Mouse (Mus musculus) intestine, postnatal 0 days (tissue): ENCODE results near the gene Tpm1. TPM values are rescaled to one million over a fixed set of nuclear protein-coding genes. Genes with fewer than 3 reads are reported as not detected.

Source experiments
- ATAC-seq: fragments of 200-750 bp; cut with Nextera tagmentation; 2 replicates; pipeline ENCODE4 v1.8.0; 2017; ENCODE audit warnings: mild to moderate bottlenecking, moderate TSS enrichment, moderate library complexity
- H3K27ac ChIP-seq: fragments of 300-500 bp; sonication (generic); 2 replicates; pipeline ENCODE4 v1.5.1; 2014; ENCODE audit warnings: mild to moderate bottlenecking, low read depth, low read length, moderate library complexity
- H3K27me3 ChIP-seq: fragments of 300-500 bp; sonication (generic); replicated peaks from 2 replicates; pipeline ENCODE4 v1.6.1; 2014; ENCODE audit warnings: low read length, mixed read lengths; ENCODE audit not compliant: control insufficient read depth, insufficient read depth
- H3K36me3 ChIP-seq: fragments of 300-500 bp; sonication (generic); 2 replicates; pipeline ENCODE4 v1.6.1; 2014; ENCODE audit warnings: mild to moderate bottlenecking, moderate library complexity; ENCODE audit not compliant: control insufficient read depth, insufficient read depth
- H3K4me1 ChIP-seq: fragments of 300-500 bp; sonication (generic); replicated peaks from 2 replicates; pipeline ENCODE4 v1.6.1; 2014; ENCODE audit warnings: antibody characterized with exemption, low read length, mixed read lengths; ENCODE audit not compliant: control insufficient read depth, insufficient read depth
- H3K4me2 ChIP-seq: fragments of 300-500 bp; sonication (generic); replicated peaks from 2 replicates; pipeline ENCODE4 v1.6.1; 2014; ENCODE audit warnings: low read depth, mild to moderate bottlenecking, moderate library complexity
- H3K4me3 ChIP-seq: fragments of 300-500 bp; sonication (generic); 2 replicates; pipeline ENCODE4 v1.5.1; 2014; ENCODE audit warnings: low read depth, low read length
- H3K9ac ChIP-seq: fragments of 300-500 bp; sonication (generic); 2 replicates; pipeline ENCODE4 v1.6.1; 2014; ENCODE audit warnings: mild to moderate bottlenecking, low read depth, low read length
- H3K9me3 ChIP-seq: fragments of 300-500 bp; sonication (generic); 2 replicates; pipeline ENCODE4 v1.6.1; 2016; ENCODE audit warnings: mixed run types; ENCODE audit not compliant: control insufficient read depth
- CTCF ChIP-seq: sonication (generic); IDR thresholded peaks from 2 replicates; pipeline ENCODE4 v1.5.1; 2016; ENCODE audit warnings: low read depth, mild to moderate bottlenecking, control low read depth, antibody characterized with exemption, moderate library complexity
- WGBS: fragments of 180-500 bp; shearing (Covaris S2); extraction: QIAGEN DNeasy Blood & Tissue Kit; methylation state at CpG from one replicate; pipeline ENCODE4 v1.1.7; 2014; 5-methylcytosine and 5-hydroxymethylcytosine counted together
- polyA plus RNA-seq: library from polyadenylated mRNA; unstranded; fragments of >200 nt; fragmentation: Nextera tagmentation; extraction: Ambion mirVana; gene quantifications from 2 replicates; pipeline ENCODE4 v1.2.1, GENCODE M21; 2015

The Tpm1 gene
- polyA plus RNA-seq, 1 experiment from 2014 or later = 1,318 TPM

DNA sequence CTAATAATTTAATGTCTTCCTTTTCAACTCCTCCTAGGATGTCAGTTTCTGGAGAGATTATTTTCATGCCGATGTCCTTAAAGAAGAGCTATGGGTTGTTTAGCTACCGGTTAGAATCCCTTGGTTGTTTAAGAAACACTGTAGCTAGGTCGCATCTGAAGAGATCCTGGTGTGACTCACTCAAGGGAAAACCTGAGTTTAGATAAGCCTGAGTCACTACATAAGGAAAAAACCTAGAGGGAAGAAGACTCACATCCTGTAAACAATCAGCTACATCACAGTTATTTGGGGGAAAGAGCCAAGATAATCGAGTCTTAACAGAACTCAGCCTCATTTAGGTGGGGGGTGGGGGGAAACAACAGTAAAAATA is 3.9 kb downstream of the Tpm1 start:
- Histone ChIP-seq H3K27ac (no peak overlapping the region), H3K36me3 (no peaks in the 10 kb centered on the region), H3K27me3 (no peaks in the 10 kb centered on the region), H3K9ac (no peak overlapping the region), H3K4me2 (peak overlapping the region; percentile 96), H3K4me1 (0 out of 2 replicates have a peak, but pooled peaks cover 3% of the 10 kb centered on the region), H3K9me3 (no peaks in the 10 kb centered on the region), H3K4me3 (0 out of 2 replicates have a peak overlapping the region, but pooled peaks have one; percentile 6)
- 17% methylated on average over 4 of the region's 4 CpGs for WGBS
- ATAC-seq = no peak
- no peak for TF ChIP-seq CTCF

DNA sequence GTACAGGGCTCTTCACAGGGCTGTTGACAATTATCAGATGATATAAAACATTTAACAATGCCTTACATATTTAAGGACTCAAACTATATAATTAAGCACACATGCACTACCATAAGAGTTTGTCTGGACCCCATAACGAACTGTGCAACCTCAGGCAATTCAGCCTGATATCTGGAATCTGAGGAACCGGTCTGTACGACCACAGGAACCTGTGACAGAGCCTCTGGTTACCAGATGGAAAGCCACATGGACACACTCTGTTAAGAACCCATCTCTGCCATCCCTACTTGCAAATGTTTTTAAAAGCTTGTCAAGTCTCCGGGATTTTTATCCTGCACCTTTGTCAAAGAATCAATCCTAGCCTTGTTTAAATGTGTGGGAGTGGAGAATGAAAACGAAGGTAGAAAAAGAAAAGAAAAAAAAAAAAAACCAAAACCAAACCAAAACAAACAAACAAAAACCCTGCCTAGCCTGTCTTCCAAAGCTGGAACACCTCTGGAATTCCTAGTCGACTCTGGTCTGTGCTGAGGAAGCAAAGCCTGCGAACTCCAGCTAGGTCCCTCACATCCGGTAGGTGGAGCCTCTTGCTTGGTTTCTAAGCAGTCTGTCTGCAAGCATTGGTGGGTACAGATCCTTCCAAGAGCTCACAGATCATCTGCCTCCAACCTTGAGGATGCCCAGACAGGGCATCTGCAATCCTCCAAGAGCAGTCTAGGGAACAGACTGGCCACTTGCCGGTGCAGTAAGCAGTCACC is 4.5 kb downstream of the Tpm1 start:
- TF ChIP-seq CTCF = peak; percentile 83
- H3K27ac ChIP-seq = no peak overlapping the region
- H3K4me3 ChIP-seq = 0 out of 2 replicates have a peak overlapping the region, but pooled peaks have one; percentile 6
- H3K27me3 ChIP-seq = no peaks in the 10 kb centered on the region
- no peak overlapping the region for H3K9ac ChIP-seq
- H3K4me1 ChIP-seq = peaks cover 3% of the 10 kb centered on the region; the same call in 1 of the 2 replicates
- H3K4me2 ChIP-seq = peak overlapping the region; percentile 96; the same call in 1 of the 2 replicates
- WGBS = 27% methylated on average over 9 of the region's 9 CpGs
- ATAC-seq = no peak
- no peaks in the 10 kb centered on the region for H3K36me3 ChIP-seq
- H3K9me3 ChIP-seq = no peaks in the 10 kb centered on the region

DNA sequence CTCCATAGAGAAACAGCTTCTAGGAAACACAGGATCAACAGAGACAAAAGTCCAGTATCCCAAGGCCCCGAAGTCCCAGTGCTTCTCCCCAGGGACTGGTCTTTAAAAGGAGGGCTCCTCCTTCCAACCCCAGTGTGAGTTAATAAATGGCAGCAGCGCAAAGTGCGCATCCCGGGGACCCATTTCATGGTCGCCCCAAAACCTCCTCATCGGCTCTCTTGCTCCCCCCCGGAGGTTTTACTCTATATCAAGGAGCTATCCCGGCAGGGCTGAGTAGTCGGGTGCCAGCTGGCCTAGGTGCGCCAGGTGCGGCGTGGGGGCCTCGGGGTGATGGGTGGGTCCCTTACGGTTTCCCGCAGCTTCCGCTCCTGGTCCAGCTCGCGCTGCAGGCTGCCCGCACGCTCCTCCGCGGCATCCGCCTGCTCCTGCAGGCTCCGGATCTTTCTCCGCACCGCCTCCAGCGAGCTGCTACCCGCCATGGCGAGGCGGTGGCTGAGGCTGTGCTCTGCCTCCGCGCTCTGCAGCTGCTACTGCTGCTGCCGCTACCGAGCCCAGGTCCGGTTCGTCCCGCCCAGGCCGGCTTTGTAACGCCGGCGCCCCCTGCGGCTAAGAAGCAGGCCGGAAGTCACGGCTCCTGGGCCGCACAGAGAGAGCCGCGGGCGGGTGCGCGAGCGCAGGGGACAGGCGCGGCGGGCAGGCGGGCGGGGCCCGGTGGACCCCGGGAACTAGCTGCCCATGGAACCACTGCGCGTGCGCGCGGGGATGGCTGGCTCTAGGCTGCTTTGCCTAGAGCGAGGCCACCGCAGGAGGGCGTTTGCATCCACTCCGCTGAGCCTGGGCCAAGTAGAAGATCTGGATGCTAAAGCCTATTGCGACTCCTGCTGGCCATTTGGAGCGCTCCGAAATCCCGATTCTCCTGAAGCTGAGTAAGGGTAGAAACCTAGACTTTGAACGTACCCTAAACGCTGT is 5.7 kb downstream of the Tpm1 start:
- peak overlapping the region; percentile 91 for H3K27ac ChIP-seq
- under 1% methylated on average over 73 of the region's 73 CpGs for WGBS
- peak overlapping the region; percentile 96 for H3K4me2 ChIP-seq
- TF ChIP-seq CTCF = peak; percentile 95
- peak overlapping the region; percentile 75 for H3K9ac ChIP-seq
- no peaks in the 10 kb centered on the region for H3K27me3 ChIP-seq
- peak overlapping the region; percentile 81 for H3K4me3 ChIP-seq
- peak; percentile 89 for ATAC-seq
- no peaks in the 10 kb centered on the region for H3K9me3 ChIP-seq
- no peaks in the 10 kb centered on the region for H3K36me3 ChIP-seq
- H3K4me1 ChIP-seq = peaks cover 7% of the 10 kb centered on the region; the same call in 1 of the 2 replicates

GRCm38 (mm10) chr9:67042813-67043207 is 6.4 kb downstream of the Tpm1 start:
- Histone ChIP-seq H3K4me3 (peak overlapping the region; percentile 81), H3K27me3 (no peaks in the 10 kb centered on the region), H3K27ac (peak overlapping the region; percentile 91), H3K9me3 (no peaks in the 10 kb centered on the region), H3K4me1 (peaks cover 9% of the 10 kb centered on the region), H3K4me2 (peak overlapping the region; percentile 81), H3K36me3 (no peaks in the 10 kb centered on the region), H3K9ac (peak overlapping the region; percentile 75)
- no peak for TF ChIP-seq CTCF
- no peak for ATAC-seq
- 11% methylated on average over 6 of the region's 6 CpGs for WGBS

- Histone ChIP-seq H3K9ac (peak overlapping the region; percentile 47), H3K27me3 (no peaks in the 10 kb centered on the region), H3K27ac (peak overlapping the region; percentile 86), H3K4me2 (peak overlapping the region; percentile 81), H3K9me3 (no peaks in the 10 kb centered on the region), H3K4me1 (peaks cover 13% of the 10 kb centered on the region), H3K36me3 (no peaks in the 10 kb centered on the region), H3K4me3 (peak overlapping the region; percentile 81)
- WGBS = 20% methylated on average over 14 of the region's 14 CpGs
- ATAC-seq = no peak
- no peak for TF ChIP-seq CTCF
Measured at GRCm38 (mm10) chr9:67041840-67042812, 7.1 kb downstream of the Tpm1 start.
